Mouse (Mus musculus) monocyte, adult 5-6 weeks (primary cell): ENCODE measurements around the gene Rab3b. TPM values are rescaled to one million over a fixed set of nuclear protein-coding genes. Genes with fewer than 3 reads are reported as not detected.

Experiments
- ATAC-seq: fragments of 153-309, 156-312 bp; replicated peaks from 2 replicates; pipeline ENCODE4 v1.8.0; 2017; ENCODE audit warnings: mild to moderate bottlenecking; ENCODE audit not compliant: low TSS enrichment, insufficient number of reproducible peaks, severe bottlenecking, poor library complexity, low FRiP score
- total RNA-seq: library from RNA; stranded (forward); fragments of 200-1000, 200-491, 200-594 nt; gene quantifications from 3 replicates; pipeline ENCODE4 v1.2.3, GENCODE M21; 2017

Rab3b gene
- total RNA-seq, 1 experiment from 2014 or later = not detected

DNA sequence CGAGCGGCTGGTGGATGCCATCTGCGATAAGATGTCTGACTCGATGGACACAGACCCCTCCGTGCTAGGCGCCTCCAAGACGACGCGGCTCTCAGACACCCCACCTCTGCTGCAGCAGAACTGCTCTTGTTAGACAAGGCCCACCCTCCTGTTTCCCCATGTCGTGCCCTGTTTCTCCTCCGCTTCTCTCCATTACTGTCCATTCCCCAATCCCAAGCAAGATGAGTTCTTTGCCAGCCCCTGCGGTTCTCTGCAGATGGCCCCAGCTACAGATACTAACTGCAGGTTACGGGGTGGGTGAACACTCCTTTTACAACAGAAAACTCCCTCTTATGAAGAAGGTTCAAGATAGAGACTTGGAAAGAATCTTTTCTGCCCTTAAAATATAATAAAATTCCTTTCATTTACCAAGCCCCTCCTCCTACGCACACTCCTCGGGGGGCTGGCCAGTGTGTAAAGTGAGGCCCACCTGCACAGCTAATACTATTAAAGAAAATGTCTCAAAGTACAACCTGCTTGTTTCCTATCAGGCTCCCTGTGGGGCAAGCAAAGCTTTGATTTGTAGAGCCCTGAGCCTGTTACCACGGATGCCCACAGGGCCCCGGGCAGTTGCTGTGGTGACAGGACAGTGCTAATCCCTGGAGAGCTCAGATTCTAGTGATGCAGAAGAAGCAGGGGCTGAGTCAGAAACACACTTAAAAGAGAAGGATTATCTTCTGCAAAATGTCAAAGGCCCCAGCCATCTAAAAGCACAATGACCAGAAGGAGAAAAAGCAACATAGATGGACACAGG, 62.0 kb downstream of the Rab3b start:
- no peak for ATAC-seq

DNA sequence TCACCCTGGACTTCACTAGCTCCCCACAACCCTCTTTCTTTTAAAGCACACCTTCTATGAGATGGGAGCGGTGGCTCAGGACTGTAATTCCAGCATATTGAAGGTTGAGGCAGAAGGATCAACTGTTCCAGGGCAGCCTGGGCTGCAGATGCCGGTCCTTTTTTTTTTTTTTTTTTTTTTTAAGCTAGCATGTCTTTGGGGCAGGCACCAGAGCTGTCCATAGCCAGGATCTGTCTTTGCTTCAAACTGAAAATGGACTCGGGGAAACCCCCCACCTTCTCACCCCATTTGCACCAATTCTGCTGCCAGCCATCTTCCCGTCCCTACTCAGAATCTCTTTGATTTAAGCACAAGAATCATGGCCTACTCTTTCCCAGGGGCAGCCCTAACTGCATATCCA, 63.3 kb downstream of the Rab3b start:
- ATAC-seq = no peak

GRCm38 (mm10) chr4:108942986-108943720, 64.3 kb downstream of the Rab3b start:
- no peak for ATAC-seq

DNA sequence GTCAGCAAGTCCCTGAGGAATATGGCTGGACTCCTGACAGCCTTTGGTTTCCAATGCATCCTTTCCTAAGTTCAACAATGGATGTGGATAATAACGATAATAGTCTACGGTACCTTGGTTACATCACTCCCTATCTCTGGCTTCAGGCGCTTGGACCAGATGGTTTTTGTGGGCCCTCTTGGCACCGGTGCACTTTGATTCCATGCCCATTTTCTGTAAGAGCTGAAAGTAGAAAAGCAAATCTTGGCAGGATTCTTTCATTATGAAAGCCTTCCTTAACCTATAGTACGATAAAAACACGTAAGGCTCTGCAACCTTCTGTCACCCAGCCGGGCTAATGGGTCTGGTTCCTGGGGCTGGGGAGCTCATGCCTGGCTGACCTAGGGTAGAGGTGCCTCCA, 70.3 kb downstream of the Rab3b start:
- no peak for ATAC-seq

- ATAC-seq = no peak
Measured at GRCm38 (mm10) chr4:108950201-108950600, 71.3 kb downstream of the Rab3b start.

GRCm38 (mm10) chr4:108951663-108952062, 72.8 kb downstream of the Rab3b start:
- no peak for ATAC-seq

DNA sequence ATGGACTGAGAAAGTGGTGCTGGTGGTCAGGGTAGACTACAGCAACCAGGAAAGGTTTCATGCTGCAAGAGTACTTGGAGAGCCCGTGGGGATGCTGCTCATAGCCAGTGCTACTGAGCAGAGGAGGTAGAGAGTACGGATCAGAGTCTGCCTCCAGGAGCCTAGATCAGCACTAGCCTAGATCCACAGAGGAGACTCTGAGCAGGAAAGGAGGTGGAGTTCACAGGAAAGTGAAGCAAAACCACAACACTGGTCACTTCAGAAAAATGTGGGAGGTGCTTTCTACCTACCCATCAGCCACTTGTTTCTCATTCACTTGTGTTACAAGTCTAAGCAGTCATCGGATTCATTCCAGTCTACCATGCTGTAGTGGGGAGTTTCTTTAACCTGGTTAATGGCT, 80.8 kb downstream of the Rab3b start:
- ATAC-seq = no peak

- no peak for ATAC-seq
Measured at GRCm38 (mm10) chr4:108960619-108961460, 82.0 kb downstream of the Rab3b start.

GRCm38 (mm10) chr4:108963017-108963416, 84.2 kb downstream of the Rab3b start:
- ATAC-seq = no peak

- no peak for ATAC-seq
Measured at GRCm38 (mm10) chr4:108969517-108969916, 90.7 kb downstream of the Rab3b start.

DNA sequence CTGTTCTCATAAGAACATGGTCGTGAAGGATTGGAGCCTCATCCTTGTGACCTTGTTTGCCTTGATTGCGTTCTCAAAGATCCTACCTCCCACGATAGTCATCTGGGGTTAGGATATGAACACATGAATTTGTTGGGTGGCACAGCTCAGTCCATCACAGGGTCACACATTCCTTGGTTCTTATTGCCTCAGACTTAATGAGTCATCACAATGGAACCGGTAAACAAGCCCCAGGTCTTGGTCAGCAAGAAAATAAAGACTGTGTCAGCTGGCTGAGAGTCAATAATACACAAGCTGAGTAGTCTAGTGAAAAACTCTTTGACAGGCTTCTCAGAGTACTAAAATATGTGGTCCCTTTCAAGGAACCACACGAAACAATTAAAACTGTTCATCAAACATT, 92.2 kb downstream of the Rab3b start:
- no peak for ATAC-seq

GRCm38 (mm10) chr4:108976458-108977071, 97.7 kb downstream of the Rab3b start:
- no peak for ATAC-seq

DNA sequence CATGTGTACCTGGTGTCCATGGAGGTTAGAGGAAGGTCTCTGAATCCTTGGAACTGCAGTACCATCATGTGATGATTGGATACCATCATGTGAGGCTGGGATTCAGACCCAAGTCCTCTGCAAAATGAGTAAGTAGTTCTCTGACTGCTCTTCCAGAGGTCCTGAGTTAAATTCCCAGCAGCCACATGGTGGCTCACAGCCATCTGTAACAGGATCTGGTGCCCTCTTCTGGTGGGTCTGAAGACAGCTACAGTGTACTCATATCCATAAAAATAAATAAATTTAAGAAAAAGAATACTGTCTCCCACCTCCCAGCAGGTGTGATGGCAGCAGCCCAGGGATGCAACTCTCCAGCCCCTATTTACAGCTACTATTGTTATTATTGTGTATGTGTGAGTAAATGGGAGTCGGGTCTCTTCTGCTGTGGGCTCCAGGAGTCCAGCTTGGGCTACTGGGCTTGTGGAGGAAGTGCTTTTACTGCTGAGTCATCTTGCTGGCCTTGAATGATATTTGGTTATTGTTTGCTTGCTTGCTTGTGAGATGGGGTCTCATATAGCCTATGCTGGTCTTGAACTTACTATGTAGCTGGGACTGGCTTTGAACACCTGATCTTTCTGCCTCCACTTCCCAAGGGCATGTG, 108.1 kb downstream of the Rab3b start:
- no peak for ATAC-seq

GRCm38 (mm10) chr4:108987473-108987842, 108.6 kb downstream of the Rab3b start:
- ATAC-seq = no peak

DNA sequence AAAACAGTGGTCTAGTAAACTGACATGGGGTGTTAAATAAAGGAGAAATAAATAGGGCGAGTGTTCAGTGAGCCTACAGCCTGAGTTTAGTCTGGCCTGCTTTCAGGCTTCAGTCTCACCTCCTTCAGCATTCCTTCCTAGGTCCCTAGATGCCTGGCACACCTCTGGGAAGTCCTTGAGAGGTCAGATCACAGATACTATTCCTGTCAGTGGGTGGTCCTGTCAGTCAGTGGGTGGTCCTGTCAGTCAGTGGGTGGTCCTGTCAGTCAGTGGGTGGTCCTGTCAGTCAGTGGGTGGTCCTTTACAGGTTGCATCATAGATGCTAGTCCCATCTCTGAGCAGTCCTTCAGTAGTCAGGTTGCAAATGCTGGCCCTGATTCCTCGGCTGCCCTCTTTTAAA, 110.6 kb downstream of the Rab3b start:
- no peak for ATAC-seq

GRCm38 (mm10) chr4:108990032-108990431, 111.2 kb downstream of the Rab3b start:
- ATAC-seq = no peak

DNA sequence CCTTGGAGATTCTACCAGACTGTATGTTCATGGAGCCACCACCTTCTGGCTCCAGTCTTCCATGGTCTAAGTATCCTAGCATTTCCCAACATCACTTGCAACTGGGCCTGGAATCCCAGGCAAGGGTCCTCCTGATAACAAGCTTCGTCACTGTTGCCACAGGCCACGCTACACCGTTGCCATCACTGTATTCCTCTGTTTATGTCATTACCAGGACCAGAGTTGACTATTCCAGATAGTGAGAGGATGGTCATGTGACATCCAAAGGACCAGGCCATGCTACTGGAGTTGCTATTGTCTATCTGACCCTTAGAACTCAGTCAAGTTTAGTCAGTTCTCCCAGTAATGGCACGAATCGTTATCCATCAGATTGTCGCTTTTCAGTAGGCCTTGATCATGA, 111.7 kb downstream of the Rab3b start:
- no peak for ATAC-seq

- ATAC-seq = no peak
Measured at GRCm38 (mm10) chr4:108991811-108992210, 112.9 kb downstream of the Rab3b start.
